Mouse (Mus musculus) gastrocnemius, postnatal 10 days (tissue): ENCODE measurements at regions not wholly inside any gene's neighbourhood (a gene's known extent, or its start where the extent isn't known, plus 50 kb on each side); places are given as distances from the start of the nearest gene placed in this dataset.

Experiments
- DNase-seq: peaks from one replicate; pipeline ENCODE4 v3.0.0; 2021; ENCODE audit warnings: mixed read lengths

DNA sequence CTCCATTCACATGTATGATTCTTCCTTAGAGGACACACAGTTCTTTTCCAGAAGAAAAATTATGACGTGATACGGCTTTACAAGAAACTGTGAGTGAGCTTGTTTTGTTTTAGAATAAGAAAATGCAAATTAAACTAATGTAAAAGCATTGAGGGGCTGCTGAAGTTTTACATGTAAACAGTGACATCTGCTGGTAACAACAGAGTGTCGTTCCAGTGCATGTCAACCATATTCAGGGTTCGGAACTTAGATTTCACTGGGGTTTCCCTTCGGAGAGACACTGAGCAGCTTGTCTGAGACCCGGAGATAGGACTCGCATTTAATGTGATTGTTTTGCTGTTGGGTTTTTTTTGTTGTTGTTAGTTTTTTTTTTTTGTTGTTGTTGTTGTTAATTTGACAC lies 148.4 kb upstream of the Ube3a start:
- DNase-seq: peak; percentile 3
